Mouse (Mus musculus): ENCODE measurements around the gene Emsy. TPM values are rescaled to one million over a fixed set of nuclear protein-coding genes. Genes with fewer than 3 reads are reported as not detected.

Emsy gene
- polyA plus RNA-seq, 2 experiments = 8.0 to 8.6 TPM

- Histone ChIP-seq H3K27me3 (ENCODE audit: control insufficient read depth, insufficient read depth, low read length) (no peaks in the 10 kb centered on the region), H3K9me3 (ENCODE audit: control insufficient read depth, low read length) (no peaks in the 10 kb centered on the region), H3K4me1 (replicated peaks; ENCODE audit: control insufficient read depth in 2 of 2, insufficient read depth in 2 of 2, low read length in 1 of 2) (no peaks in the 10 kb centered on the region), H3K9ac (replicated peaks) (no peak overlapping the region), H3K4me3 (ENCODE audit: insufficient read depth in 1 of 2, low read depth in 2 of 2, low read length in 2 of 2) (no peak overlapping the region), H3K36me3 (replicated peaks; ENCODE audit: control insufficient read depth, insufficient read depth, low read depth) (peaks cover 8% of the 10 kb centered on the region), H3K4me2 (ENCODE audit: low read depth) (no peak overlapping the region), H3K27ac (no peak overlapping the region)
- no peak for ATAC-seq (ENCODE audit: insufficient read depth)
- WGBS (ENCODE audit: insufficient replicate concordance) = 41% methylated on average over 4 of the region's 4 CpGs
- TF ChIP-seq CTCF (IDR thresholded peaks at IDR 0.05; ENCODE audit: low read depth) (no peak), EP300 (IDR thresholded peaks at IDR 0.05; ENCODE audit: low read depth) (no peak)
- DNase-seq (ENCODE audit: low read depth in 3 of 3, low spot score in 3 of 3) = no peak
These were observed 54.9 kb downstream of the Emsy start for GRCm38 (mm10) chr7:98601715-98602114.

- no peak for DNase-seq (ENCODE audit: low read depth in 3 of 3, low spot score in 3 of 3)
- TF ChIP-seq CTCF (IDR thresholded peaks at IDR 0.05; ENCODE audit: low read depth) (no peak), EP300 (IDR thresholded peaks at IDR 0.05; ENCODE audit: low read depth) (no peak)
- Histone ChIP-seq H3K27ac (no peak overlapping the region), H3K9me3 (ENCODE audit: control insufficient read depth, low read length) (no peaks in the 10 kb centered on the region), H3K27me3 (ENCODE audit: control insufficient read depth, insufficient read depth, low read length) (no peaks in the 10 kb centered on the region), H3K36me3 (replicated peaks; ENCODE audit: control insufficient read depth, insufficient read depth, low read depth) (peaks cover 35% of the 10 kb centered on the region), H3K9ac (replicated peaks) (no peak overlapping the region), H3K4me2 (ENCODE audit: low read depth) (no peak overlapping the region), H3K4me1 (replicated peaks; ENCODE audit: control insufficient read depth in 2 of 2, insufficient read depth in 2 of 2, low read length in 1 of 2) (no peaks in the 10 kb centered on the region), H3K4me3 (ENCODE audit: insufficient read depth in 1 of 2, low read depth in 2 of 2, low read length in 2 of 2) (no peak overlapping the region)
- WGBS (ENCODE audit: insufficient replicate concordance) = 77% methylated on average over 8 of the region's 8 CpGs
- ATAC-seq (ENCODE audit: insufficient read depth) = no peak
These were observed 59.2 kb downstream of the Emsy start for GRCm38 (mm10) chr7:98597402-98597801.

GRCm38 (mm10) chr7:98594731-98595130 lies 61.9 kb downstream of the Emsy start:
- 80% methylated on average over 4 of the region's 4 CpGs for WGBS (ENCODE audit: insufficient replicate concordance)
- DNase-seq (ENCODE audit: low read depth in 3 of 3, low spot score in 3 of 3) (no peak), ATAC-seq (ENCODE audit: insufficient read depth) (no peak)
- H3K36me3 ChIP-seq (replicated peaks; ENCODE audit: control insufficient read depth, insufficient read depth, low read depth) = peaks cover 40% of the 10 kb centered on the region
- TF ChIP-seq CTCF (IDR thresholded peaks at IDR 0.05; ENCODE audit: low read depth) = no peak
- no peak for TF ChIP-seq EP300 (IDR thresholded peaks at IDR 0.05; ENCODE audit: low read depth)
- H3K27me3 ChIP-seq (ENCODE audit: control insufficient read depth, insufficient read depth, low read length) = no peaks in the 10 kb centered on the region
- H3K9me3 ChIP-seq (ENCODE audit: control insufficient read depth, low read length) = no peaks in the 10 kb centered on the region
- H3K4me3 ChIP-seq (ENCODE audit: insufficient read depth in 1 of 2, low read depth in 2 of 2, low read length in 2 of 2) = no peak overlapping the region
- no peak overlapping the region for H3K9ac ChIP-seq (replicated peaks)
- H3K4me1 ChIP-seq (replicated peaks; ENCODE audit: control insufficient read depth in 2 of 2, insufficient read depth in 2 of 2, low read length in 1 of 2) = no peaks in the 10 kb centered on the region
- no peak overlapping the region for H3K4me2 ChIP-seq (ENCODE audit: low read depth)
- no peak overlapping the region for H3K27ac ChIP-seq

- peaks cover 35% of the 10 kb centered on the region for H3K36me3 ChIP-seq (replicated peaks; ENCODE audit: control insufficient read depth, insufficient read depth, low read depth)
- WGBS (ENCODE audit: insufficient replicate concordance) = 79% methylated on average over 6 of the region's 6 CpGs
- DNase-seq (ENCODE audit: low read depth in 3 of 3, low spot score in 3 of 3) = no peak
- H3K4me2 ChIP-seq (ENCODE audit: low read depth) = no peak overlapping the region
- no peaks in the 10 kb centered on the region for H3K4me1 ChIP-seq (replicated peaks; ENCODE audit: control insufficient read depth in 2 of 2, insufficient read depth in 2 of 2, low read length in 1 of 2)
- no peak for TF ChIP-seq EP300 (IDR thresholded peaks at IDR 0.05; ENCODE audit: low read depth)
- TF ChIP-seq CTCF (IDR thresholded peaks at IDR 0.05; ENCODE audit: low read depth) = no peak
- no peaks in the 10 kb centered on the region for H3K9me3 ChIP-seq (ENCODE audit: control insufficient read depth, low read length)
- H3K27me3 ChIP-seq (ENCODE audit: control insufficient read depth, insufficient read depth, low read length) = no peaks in the 10 kb centered on the region
- no peak overlapping the region for H3K9ac ChIP-seq (replicated peaks)
- ATAC-seq (ENCODE audit: insufficient read depth) = no peak
- no peak overlapping the region for H3K27ac ChIP-seq
- no peak overlapping the region for H3K4me3 ChIP-seq (ENCODE audit: insufficient read depth in 1 of 2, low read depth in 2 of 2, low read length in 2 of 2)
These were observed 63.3 kb downstream of the Emsy start for GRCm38 (mm10) chr7:98593276-98593675.

- H3K36me3 ChIP-seq (replicated peaks; ENCODE audit: control insufficient read depth, insufficient read depth, low read depth) = peaks cover 18% of the 10 kb centered on the region
- H3K4me2 ChIP-seq (ENCODE audit: low read depth) = no peak overlapping the region
- 63% methylated on average over 3 of the region's 3 CpGs for WGBS (ENCODE audit: insufficient replicate concordance)
- H3K4me1 ChIP-seq (replicated peaks; ENCODE audit: control insufficient read depth in 2 of 2, insufficient read depth in 2 of 2, low read length in 1 of 2) = no peaks in the 10 kb centered on the region
- TF ChIP-seq EP300 (IDR thresholded peaks at IDR 0.05; ENCODE audit: low read depth) (no peak), CTCF (IDR thresholded peaks at IDR 0.05; ENCODE audit: low read depth) (no peak)
- H3K4me3 ChIP-seq (ENCODE audit: insufficient read depth in 1 of 2, low read depth in 2 of 2, low read length in 2 of 2) = no peak overlapping the region
- no peak overlapping the region for H3K27ac ChIP-seq
- H3K9me3 ChIP-seq (ENCODE audit: control insufficient read depth, low read length) = no peaks in the 10 kb centered on the region
- ATAC-seq (ENCODE audit: insufficient read depth) = no peak
- no peak for DNase-seq (ENCODE audit: low read depth in 3 of 3, low spot score in 3 of 3)
- H3K9ac ChIP-seq (replicated peaks) = no peak overlapping the region
- no peaks in the 10 kb centered on the region for H3K27me3 ChIP-seq (ENCODE audit: control insufficient read depth, insufficient read depth, low read length)
These were observed 67.6 kb downstream of the Emsy start for GRCm38 (mm10) chr7:98589028-98589427.
